Mouse (Mus musculus) common myeloid progenitor, adult 5-6 weeks (primary cell): ENCODE measurements around the gene Zfr2. TPM values are rescaled to one million over a fixed set of nuclear protein-coding genes. Genes with fewer than 3 reads are reported as not detected.

Source experiments
- ATAC-seq: replicated peaks from 2 replicates; pipeline ENCODE4 v1.8.0; 2016; ENCODE audit warnings: low read depth, mild to moderate bottlenecking, moderate TSS enrichment, inconsistent platforms; ENCODE audit not compliant: poor library complexity, severe bottlenecking
- total RNA-seq: library from RNA; stranded (forward); fragments of 200-1000, 187-1606 nt; gene quantifications from 2 replicates; pipeline ENCODE4 v1.2.3, GENCODE M21; 2017

Zfr2 gene
- total RNA-seq, 1 experiment from 2014 or later = not detected

- ATAC-seq = no peak
Observed at GRCm38 (mm10) chr10:81242021-81242420, 9.1 kb downstream of the Zfr2 start.

- ATAC-seq = 0 out of 2 replicates have a peak, but pooled peaks have one; percentile 11
Observed at GRCm38 (mm10) chr10:81244146-81244545, 11.2 kb downstream of the Zfr2 start.

- peak; percentile 95 for ATAC-seq
Observed at GRCm38 (mm10) chr10:81244595-81244994, 11.6 kb downstream of the Zfr2 start.

GRCm38 (mm10) chr10:81245166-81245565 lies 12.2 kb downstream of the Zfr2 start:
- no peak for ATAC-seq

- no peak for ATAC-seq
Observed at GRCm38 (mm10) chr10:81247804-81248203, 14.8 kb downstream of the Zfr2 start.

- ATAC-seq = no peak
Observed at GRCm38 (mm10) chr10:81249442-81249841, 16.5 kb downstream of the Zfr2 start.

- peak; percentile 48 for ATAC-seq
Observed at GRCm38 (mm10) chr10:81252424-81253419, 19.8 kb downstream of the Zfr2 start, which contains the start of gene Matk. Gene Matk, plus strand, starts transcription at chr10:81252935.

GRCm38 (mm10) chr10:81254886-81255285 lies 21.9 kb downstream of the Zfr2 start:
- peak; percentile 64 for ATAC-seq

- ATAC-seq = peak; percentile 53
Observed at GRCm38 (mm10) chr10:81257158-81258039, 24.4 kb downstream of the Zfr2 start.

- ATAC-seq = no peak
Observed at GRCm38 (mm10) chr10:81259225-81259884, 26.4 kb downstream of the Zfr2 start.

GRCm38 (mm10) chr10:81261025-81261424 lies 28.1 kb downstream of the Zfr2 start:
- no peak for ATAC-seq

- no peak for ATAC-seq
Observed at GRCm38 (mm10) chr10:81265540-81265939, 32.6 kb downstream of the Zfr2 start.

GRCm38 (mm10) chr10:81266211-81267105 lies 33.5 kb downstream of the Zfr2 start, which contains the start of the genes Mrpl54 and Apba3:
Gene Mrpl54, minus strand, starts transcription at chr10:81266934.
Gene Apba3, plus strand, starts transcription at chr10:81266960.
- peak; percentile 83 for ATAC-seq

GRCm38 (mm10) chr10:81268056-81268455 lies 35.1 kb downstream of the Zfr2 start:
- ATAC-seq = peak; percentile 67

- ATAC-seq = no peak
Observed at GRCm38 (mm10) chr10:81268643-81269412, 35.9 kb downstream of the Zfr2 start.

- no peak for ATAC-seq
Observed at GRCm38 (mm10) chr10:81272356-81272755, 39.4 kb downstream of the Zfr2 start.

GRCm38 (mm10) chr10:81273842-81274241 lies 40.9 kb downstream of the Zfr2 start:
- no peak for ATAC-seq

- no peak for ATAC-seq
Observed at GRCm38 (mm10) chr10:81277676-81278075, 44.7 kb downstream of the Zfr2 start.
